Mouse (Mus musculus) CD8-positive naive resting alpha-beta T cell, adult 2 months (primary cell): ENCODE measurements around the gene Lrrc57.
A peak's percentile ranks its signal among the peaks of the same experiment; 100 is the strongest.

ENCODE experiments used
- DNase-seq, 2 experiments: peaks; one replicate each; pipeline ENCODE4 v3.0.0; 2022; ENCODE audit warnings: low read depth in 2 of 2, low spot score in 2 of 2

The Lrrc57 gene

GRCm38 (mm10) chr2:120608830-120609723 lies at the start of gene Lrrc57, which contains the start of gene Haus2:
Lrrc57 (minus strand) TSS chr2:120609520.
Haus2 (plus strand) TSS chr2:120609383.
- peak; percentile 88 to 91 for DNase-seq

GRCm38 (mm10) chr2:120658486-120658885 lies 49.2 kb upstream of the Lrrc57 start:
- no peak for DNase-seq

- DNase-seq: no peak
These were observed 47.4 kb upstream of the Lrrc57 start for GRCm38 (mm10) chr2:120656711-120657110.

GRCm38 (mm10) chr2:120655905-120656304 lies 46.6 kb upstream of the Lrrc57 start:
- no peak for DNase-seq

- no peak for DNase-seq
These were observed 45.4 kb upstream of the Lrrc57 start for GRCm38 (mm10) chr2:120654693-120655092.

GRCm38 (mm10) chr2:120652925-120653284 lies 43.6 kb upstream of the Lrrc57 start:
- DNase-seq: no peak

- no peak for DNase-seq
These were observed 43.1 kb upstream of the Lrrc57 start for GRCm38 (mm10) chr2:120652256-120652924.

- no peak for DNase-seq
These were observed 37.5 kb upstream of the Lrrc57 start for GRCm38 (mm10) chr2:120646777-120647176.

- DNase-seq: no peak
These were observed 34.5 kb upstream of the Lrrc57 start for GRCm38 (mm10) chr2:120643836-120644235.

GRCm38 (mm10) chr2:120640835-120641234 lies 31.5 kb upstream of the Lrrc57 start:
- DNase-seq: no peak

GRCm38 (mm10) chr2:120631957-120632356 lies 22.6 kb upstream of the Lrrc57 start:
- DNase-seq: no peak

GRCm38 (mm10) chr2:120631521-120631920 lies 22.2 kb upstream of the Lrrc57 start:
- DNase-seq: no peak

- DNase-seq: no peak
These were observed 21.3 kb upstream of the Lrrc57 start for GRCm38 (mm10) chr2:120630655-120631054.

- DNase-seq: no peak
These were observed 20.9 kb upstream of the Lrrc57 start for GRCm38 (mm10) chr2:120630246-120630645.

- peak; percentile 94 to 95 for DNase-seq
These were observed 19.8 kb upstream of the Lrrc57 start, which contains the start of gene Stard9 for GRCm38 (mm10) chr2:120628886-120629735. Stard9 (plus strand) TSS chr2:120629121.

GRCm38 (mm10) chr2:120628076-120628865 lies 19.0 kb upstream of the Lrrc57 start:
- no peak for DNase-seq

GRCm38 (mm10) chr2:120622920-120623319 lies 13.6 kb upstream of the Lrrc57 start:
- DNase-seq: no peak

- DNase-seq: no peak
These were observed 10.2 kb upstream of the Lrrc57 start for GRCm38 (mm10) chr2:120619538-120619937.

GRCm38 (mm10) chr2:120616279-120617163 lies 7.2 kb upstream of the Lrrc57 start:
- no peak for DNase-seq
